Mouse (Mus musculus): ENCODE data around the gene Prok1. TPM values are rescaled to one million over a fixed set of nuclear protein-coding genes. Genes with fewer than 3 reads are reported as not detected.

Gene Prok1
- 1 to 10 TPM in 1 of 2 experiments, under 1 TPM in 1; 0.50 to 1.2 TPM for total RNA-seq (2021)
- long read RNA-seq, experiment 1, result 0 reads
- long read RNA-seq, experiment 2, result 0 reads

DNA sequence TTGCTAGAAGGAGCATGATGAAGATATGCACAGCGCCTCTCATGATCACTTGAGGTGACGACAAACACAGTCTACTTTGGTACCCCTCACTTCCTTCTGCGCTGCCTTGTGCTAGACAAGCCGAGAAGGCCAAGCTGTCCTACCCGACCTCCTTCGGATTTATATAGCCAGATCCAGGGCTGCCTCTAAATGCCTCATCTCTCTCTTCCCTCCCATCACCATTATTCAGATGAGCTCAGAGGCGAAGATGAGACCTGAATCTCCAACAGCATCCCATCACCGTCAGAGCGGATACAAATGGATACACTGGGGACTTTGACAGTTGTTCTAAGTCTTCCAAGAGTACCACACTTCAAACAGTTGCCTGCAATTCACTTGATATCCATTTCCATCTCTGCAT, at the start of gene Prok1:
Gene Prok1 (minus strand): TSS at position 101 of the 400 bp plus-strand sequence.
- DNase-seq (ENCODE audit: low spot score in 2 of 2), result no peak

GRCm38 (mm10) chr3:107287346-107287745, 47.8 kb upstream of the Prok1 start:
- no peak for DNase-seq (ENCODE audit: low spot score in 2 of 2)

- no peak for DNase-seq (ENCODE audit: low spot score in 2 of 2)
Observed at GRCm38 (mm10) chr3:107286123-107286522, 46.6 kb upstream of the Prok1 start.

GRCm38 (mm10) chr3:107278479-107279269, 39.2 kb upstream of the Prok1 start, which contains the start of gene Lamtor5:
Gene Lamtor5, plus strand, starts transcription at chr3:107278858.
- peak; percentile 91 to 93 for DNase-seq (ENCODE audit: low spot score in 2 of 2)

DNA sequence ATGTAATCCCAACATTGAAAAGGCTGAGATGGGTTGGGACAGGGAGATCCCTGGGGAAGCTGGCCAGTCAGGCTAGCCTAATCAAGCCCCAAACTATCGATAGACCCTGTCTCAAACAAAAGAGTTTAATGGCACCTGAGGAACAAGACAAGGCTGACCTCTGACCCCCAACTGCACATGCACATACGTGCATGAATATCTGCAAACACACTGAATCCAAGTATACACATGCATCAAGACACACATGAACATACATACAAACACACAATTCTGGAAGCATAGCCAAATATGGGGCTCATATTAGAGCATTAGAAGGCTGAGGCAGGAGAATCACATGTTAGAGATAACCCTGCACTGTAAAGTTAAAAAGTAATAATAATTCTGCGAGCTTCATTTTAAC, 37.1 kb upstream of the Prok1 start:
- no peak for DNase-seq (ENCODE audit: low spot score in 2 of 2)

GRCm38 (mm10) chr3:107275996-107276395, 36.5 kb upstream of the Prok1 start:
- no peak for DNase-seq (ENCODE audit: low spot score in 2 of 2)

- DNase-seq (ENCODE audit: low spot score in 2 of 2), result no peak
Observed at GRCm38 (mm10) chr3:107275351-107275750, 35.8 kb upstream of the Prok1 start.

GRCm38 (mm10) chr3:107273820-107274219, 34.3 kb upstream of the Prok1 start:
- peak; percentile 53 to 54 for DNase-seq (ENCODE audit: low spot score in 2 of 2)

GRCm38 (mm10) chr3:107272433-107272832, 32.9 kb upstream of the Prok1 start:
- peak in 1 of 2 experiments; percentile 2 for DNase-seq (ENCODE audit: low spot score in 2 of 2)

- DNase-seq (ENCODE audit: low spot score in 2 of 2), result peak in 1 of 2 experiments; percentile 17
Observed at GRCm38 (mm10) chr3:107266814-107267345, 27.4 kb upstream of the Prok1 start.

- DNase-seq (ENCODE audit: low spot score in 2 of 2), result peak in 1 of 2 experiments; percentile 28
Observed at GRCm38 (mm10) chr3:107261851-107262165, 22.3 kb upstream of the Prok1 start.

DNA sequence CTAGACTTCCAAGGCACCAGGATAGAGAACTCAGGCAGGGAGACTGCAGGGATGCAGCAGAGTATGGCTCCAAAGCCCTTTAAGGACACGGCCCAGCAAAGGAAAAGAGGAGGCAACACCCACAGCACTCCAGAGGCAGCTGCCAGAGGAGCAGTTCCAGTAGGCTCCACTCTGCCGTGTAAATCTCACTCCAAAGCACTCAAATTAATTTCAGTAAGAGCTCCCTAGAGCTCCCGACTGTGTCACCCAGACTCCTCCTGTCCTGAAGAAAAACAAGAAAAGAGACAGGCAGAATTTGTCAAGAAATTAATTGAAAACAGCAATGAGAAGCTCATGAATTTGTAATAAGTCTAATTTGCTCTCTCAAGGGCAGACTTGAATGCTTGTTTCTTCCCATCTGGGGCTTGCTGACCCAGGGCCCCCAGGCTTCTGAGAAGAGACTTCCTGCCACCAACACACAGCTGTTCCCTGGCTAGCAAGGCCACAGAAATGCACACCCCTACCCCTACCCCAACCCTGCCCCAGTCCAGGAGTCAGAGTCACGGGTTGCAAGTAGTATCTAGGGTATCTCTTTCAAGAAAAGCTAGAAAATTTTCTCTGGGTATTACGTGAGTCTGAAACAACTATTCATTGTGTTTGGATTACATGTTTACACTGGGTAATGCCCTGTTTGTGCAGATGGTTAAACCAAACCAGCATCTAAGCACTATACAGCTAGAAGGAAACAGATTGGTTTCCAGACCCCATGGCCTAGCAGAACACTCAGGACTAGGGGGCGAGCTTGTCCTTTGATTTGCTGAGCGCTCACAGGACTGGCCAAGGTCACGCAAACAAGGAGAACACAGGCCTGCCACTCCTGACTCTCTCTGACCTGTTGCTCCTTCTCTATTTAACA, 21.7 kb upstream of the Prok1 start:
- no peak for DNase-seq (ENCODE audit: low spot score in 2 of 2)

- DNase-seq (ENCODE audit: low spot score in 2 of 2), result no peak
Observed at GRCm38 (mm10) chr3:107257924-107258323, 18.4 kb upstream of the Prok1 start.

GRCm38 (mm10) chr3:107256724-107257123, 17.2 kb upstream of the Prok1 start:
- no peak for DNase-seq (ENCODE audit: low spot score in 2 of 2)

DNA sequence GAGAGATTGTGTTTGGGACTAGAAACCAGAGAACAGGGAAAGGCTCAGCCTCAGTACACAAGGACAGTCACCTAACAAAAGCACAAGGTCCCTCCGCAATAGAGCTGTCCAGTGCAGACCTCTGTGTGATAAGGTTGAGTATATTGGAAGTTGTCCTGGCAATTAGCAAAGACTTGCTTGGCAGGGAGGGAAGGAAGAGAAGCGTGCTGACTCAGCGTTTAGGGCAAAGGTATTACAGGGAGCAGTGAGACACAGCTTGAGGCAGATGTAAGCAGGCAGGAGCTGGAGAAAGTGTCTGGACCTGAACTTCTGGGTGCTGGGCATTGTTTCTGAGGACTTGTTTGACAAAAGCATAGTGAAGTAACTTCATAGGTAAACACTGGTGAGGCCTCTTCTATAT, 16.5 kb upstream of the Prok1 start:
- DNase-seq (ENCODE audit: low spot score in 2 of 2), result no peak

GRCm38 (mm10) chr3:107253925-107254324, 14.4 kb upstream of the Prok1 start:
- DNase-seq (ENCODE audit: low spot score in 2 of 2), result no peak

DNA sequence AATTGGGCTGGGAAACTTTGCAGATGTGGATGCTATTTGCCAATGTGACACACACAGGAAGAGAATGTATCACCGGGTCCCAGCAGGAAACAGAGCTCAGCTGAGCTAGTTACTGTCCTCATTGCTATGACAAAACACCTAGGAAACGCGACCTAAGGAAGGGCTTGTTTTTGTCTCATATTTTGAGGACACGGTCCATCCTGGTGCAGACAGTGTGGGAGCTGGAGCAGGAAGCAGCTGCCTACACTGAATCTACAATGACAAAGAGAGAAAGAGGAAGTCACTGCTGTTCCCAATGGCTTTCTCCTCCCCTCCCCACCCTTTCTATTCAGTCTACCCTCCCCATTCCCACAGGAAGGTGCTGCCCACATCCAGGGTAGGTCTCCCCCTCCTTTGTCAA, 12.5 kb upstream of the Prok1 start:
- DNase-seq (ENCODE audit: low spot score in 2 of 2), result no peak

DNA sequence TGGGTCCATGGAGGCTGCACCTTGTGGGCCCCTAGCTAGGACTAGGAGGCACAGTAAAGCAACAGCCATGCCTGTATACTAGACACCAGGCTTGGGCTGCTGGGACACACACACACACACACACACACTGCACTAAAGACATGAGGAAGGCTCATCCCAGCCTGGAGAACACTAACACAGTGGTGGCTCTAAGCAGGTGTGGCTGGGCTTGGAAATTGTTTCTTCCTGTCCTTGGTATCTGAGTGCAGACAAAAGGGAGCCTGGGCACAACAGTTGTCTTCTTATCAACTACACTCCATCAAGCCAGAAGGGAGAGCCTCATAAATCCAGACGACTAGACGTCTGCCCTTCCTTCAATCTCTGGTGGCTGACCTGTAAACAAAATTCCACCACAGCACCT, 10.8 kb upstream of the Prok1 start:
- DNase-seq (ENCODE audit: low spot score in 2 of 2), result no peak

GRCm38 (mm10) chr3:107249042-107249441, 9.5 kb upstream of the Prok1 start:
- DNase-seq (ENCODE audit: low spot score in 2 of 2), result no peak

DNA sequence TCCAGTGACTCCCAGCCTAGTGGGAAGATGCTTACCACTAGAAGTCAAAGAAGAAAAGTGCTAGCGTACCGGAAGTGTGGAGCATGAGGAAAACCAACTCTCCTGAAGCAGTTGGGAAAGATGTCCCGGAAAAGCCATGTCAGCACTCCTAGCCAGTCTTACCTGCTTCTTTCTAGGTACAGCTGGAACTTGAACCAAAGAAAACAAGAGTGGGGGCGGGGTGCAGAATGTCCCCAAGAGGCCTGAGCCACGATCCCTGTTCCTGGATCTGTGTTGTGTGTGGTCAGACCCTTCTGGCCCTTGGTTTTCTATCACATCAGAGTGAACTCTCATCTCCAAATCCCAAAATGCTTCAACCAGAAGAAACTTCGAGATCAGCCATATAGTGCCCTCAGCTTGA, 7.4 kb upstream of the Prok1 start:
- DNase-seq (ENCODE audit: low spot score in 2 of 2), result no peak

DNA sequence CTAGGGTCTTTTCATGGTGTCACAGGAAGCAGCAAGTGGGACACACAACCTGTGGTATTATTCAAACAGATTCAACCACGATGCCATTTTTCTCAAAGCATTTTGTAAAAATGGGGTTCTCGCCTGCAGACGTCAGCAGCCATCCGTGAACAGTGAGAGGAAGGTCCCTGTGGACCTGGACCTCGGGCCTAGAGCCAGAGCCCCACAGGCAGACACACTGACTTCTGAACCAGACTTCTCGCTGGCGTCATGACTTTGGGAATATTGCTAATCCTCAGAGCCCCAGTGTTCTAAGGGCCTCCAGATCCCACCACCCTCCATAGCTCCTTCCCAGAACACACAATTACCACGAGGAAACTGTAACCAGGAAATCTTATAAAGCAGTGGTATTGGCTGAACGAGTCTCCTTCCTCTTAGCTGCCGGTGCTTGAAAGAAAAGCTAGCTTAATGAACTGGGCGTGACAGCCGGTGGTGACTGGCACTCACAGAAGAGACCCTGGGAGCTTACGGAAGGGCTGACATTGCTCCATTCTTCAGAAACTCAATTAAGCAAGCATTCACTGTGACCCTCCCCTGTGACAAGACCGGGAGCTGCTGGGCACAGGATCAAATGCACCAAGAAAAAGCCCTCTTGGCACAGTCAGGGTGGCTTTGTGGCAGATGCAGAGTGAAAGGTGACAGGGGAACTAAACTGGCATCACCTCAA, 2.0 kb upstream of the Prok1 start:
- DNase-seq (ENCODE audit: low spot score in 2 of 2), result no peak

All from adrenal gland, adult 18-20 months (tissue).